Mouse (Mus musculus) hindbrain, embryonic 11.5 days (tissue): ENCODE measurements around the gene Clec16a. TPM values are rescaled to one million over a fixed set of nuclear protein-coding genes. Genes with fewer than 3 reads are reported as not detected.

Experiments
- ATAC-seq: fragments of 200-750 bp; cut with Nextera tagmentation; 2 replicates; pipeline ENCODE4 v1.8.0; 2017; ENCODE audit warnings: mild to moderate bottlenecking, moderate TSS enrichment, moderate library complexity; ENCODE audit not compliant: low FRiP score
- DNase-seq: peaks from one replicate; pipeline ENCODE4 v3.0.0-alpha.2; 2015; ENCODE audit warnings: low spot score
- H3K27ac ChIP-seq: fragments of 300-500 bp; sonication (generic); 2 replicates; pipeline ENCODE4 v1.5.1; 2014; ENCODE audit warnings: mild to moderate bottlenecking, low read depth, low read length
- H3K27me3 ChIP-seq: fragments of 300-500 bp; sonication (generic); 2 replicates; pipeline ENCODE4 v1.6.1; 2014; ENCODE audit warnings: mild to moderate bottlenecking, low read length, moderate library complexity, mixed read lengths; ENCODE audit not compliant: control insufficient read depth, insufficient read depth
- H3K36me3 ChIP-seq: fragments of 300-500 bp; sonication (generic); 2 replicates; pipeline ENCODE4 v1.6.1; 2014; ENCODE audit warnings: mild to moderate bottlenecking, low read length, moderate library complexity, mixed read lengths; ENCODE audit not compliant: control insufficient read depth, insufficient read depth
- H3K4me1 ChIP-seq: fragments of 300-500 bp; sonication (generic); replicated peaks from 2 replicates; pipeline ENCODE4 v1.6.1; 2014; ENCODE audit warnings: low read length, mixed read lengths; ENCODE audit not compliant: control insufficient read depth, insufficient read depth
- H3K4me2 ChIP-seq: fragments of 300-500 bp; sonication (generic); replicated peaks from 2 replicates; pipeline ENCODE4 v1.6.1; 2014; ENCODE audit warnings: mild to moderate bottlenecking, low read depth, low read length
- H3K4me3 ChIP-seq: fragments of 300-500 bp; sonication (generic); 2 replicates; pipeline ENCODE4 v1.5.1; 2014; ENCODE audit warnings: low read depth, low read length
- H3K9ac ChIP-seq: fragments of 300-500 bp; sonication (generic); 2 replicates; pipeline ENCODE4 v1.6.1; 2014; ENCODE audit warnings: low read depth, low read length
- H3K9me3 ChIP-seq: fragments of 300-500 bp; sonication (generic); 2 replicates; pipeline ENCODE4 v1.6.1; 2016; ENCODE audit warnings: low read length; ENCODE audit not compliant: control insufficient read depth
- WGBS: fragments of 180-500 bp; shearing (Covaris S2); extraction: QIAGEN DNeasy Blood & Tissue Kit; methylation state at CpG from one replicate; pipeline ENCODE4 v1.1.7; 2014; 5-methylcytosine and 5-hydroxymethylcytosine counted together
- polyA plus RNA-seq: library from polyadenylated mRNA; unstranded; fragments of >200 nt; fragmentation: Nextera tagmentation; extraction: Ambion mirVana; gene quantifications from 2 replicates; pipeline ENCODE4 v1.2.1, GENCODE M21; 2014

Clec16a gene
- polyA plus RNA-seq, 1 experiment from 2014 or later: 55.7 TPM

- Histone ChIP-seq H3K27me3 (no peaks in the 10 kb centered on the region), H3K4me3 (no peak overlapping the region), H3K9me3 (no peaks in the 10 kb centered on the region), H3K9ac (no peak overlapping the region), H3K4me2 (no peak overlapping the region), H3K4me1 (no peaks in the 10 kb centered on the region), H3K36me3 (no peaks in the 10 kb centered on the region), H3K27ac (no peak overlapping the region)
- no peak for ATAC-seq
- no peak for DNase-seq
- WGBS: 74% methylated on average over 3 of the region's 3 CpGs
These were observed 110.8 kb downstream of the Clec16a start for GRCm38 (mm10) chr16:10655926-10656325.

GRCm38 (mm10) chr16:10656461-10656860 lies 111.3 kb downstream of the Clec16a start:
- no peaks in the 10 kb centered on the region for H3K27me3 ChIP-seq
- no peak overlapping the region for H3K4me3 ChIP-seq
- no peaks in the 10 kb centered on the region for H3K36me3 ChIP-seq
- H3K27ac ChIP-seq: no peak overlapping the region
- WGBS: 47% methylated on average over 2 of the region's 2 CpGs
- no peak overlapping the region for H3K4me2 ChIP-seq
- no peaks in the 10 kb centered on the region for H3K4me1 ChIP-seq
- no peak overlapping the region for H3K9ac ChIP-seq
- no peak for ATAC-seq
- DNase-seq: no peak
- H3K9me3 ChIP-seq: no peaks in the 10 kb centered on the region

DNA sequence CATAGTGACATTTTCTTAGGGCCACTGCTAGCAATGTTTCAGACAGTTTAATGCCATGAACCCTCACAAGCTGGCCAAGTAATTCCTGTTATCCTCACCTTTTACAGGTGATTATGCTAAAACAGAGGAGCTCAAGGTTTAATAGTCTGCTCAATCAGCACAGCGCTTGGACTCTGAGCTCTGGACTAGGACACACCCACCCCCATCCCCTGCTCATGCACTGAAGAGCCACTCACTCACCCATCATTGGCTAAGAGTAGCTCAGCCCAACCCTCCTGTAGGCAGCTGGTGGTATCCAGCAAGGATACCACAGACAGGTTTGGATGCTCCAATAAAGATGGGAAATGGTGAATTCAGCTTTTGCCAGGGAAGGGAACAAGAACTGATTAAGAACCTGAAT lies 111.8 kb downstream of the Clec16a start:
- H3K4me2 ChIP-seq: no peak overlapping the region
- no peaks in the 10 kb centered on the region for H3K9me3 ChIP-seq
- no peak overlapping the region for H3K27ac ChIP-seq
- no peaks in the 10 kb centered on the region for H3K27me3 ChIP-seq
- 71% methylated on average over 1 of the region's 1 CpGs for WGBS
- no peaks in the 10 kb centered on the region for H3K36me3 ChIP-seq
- ATAC-seq (no peak), DNase-seq (no peak)
- H3K9ac ChIP-seq: no peak overlapping the region
- no peak overlapping the region for H3K4me3 ChIP-seq
- no peaks in the 10 kb centered on the region for H3K4me1 ChIP-seq

GRCm38 (mm10) chr16:10659211-10659610 lies 114.1 kb downstream of the Clec16a start:
- no peak overlapping the region for H3K9ac ChIP-seq
- ATAC-seq: no peak
- H3K4me2 ChIP-seq: no peak overlapping the region
- DNase-seq: no peak
- no peaks in the 10 kb centered on the region for H3K27me3 ChIP-seq
- H3K36me3 ChIP-seq: no peaks in the 10 kb centered on the region
- no peaks in the 10 kb centered on the region for H3K9me3 ChIP-seq
- WGBS: 90% methylated on average over 2 of the region's 2 CpGs
- no peaks in the 10 kb centered on the region for H3K4me1 ChIP-seq
- no peak overlapping the region for H3K27ac ChIP-seq
- no peak overlapping the region for H3K4me3 ChIP-seq

GRCm38 (mm10) chr16:10660526-10660925 lies 115.4 kb downstream of the Clec16a start:
- H3K27ac ChIP-seq: no peak overlapping the region
- ATAC-seq (no peak), DNase-seq (no peak)
- no peak overlapping the region for H3K4me3 ChIP-seq
- no peak overlapping the region for H3K9ac ChIP-seq
- H3K9me3 ChIP-seq: no peaks in the 10 kb centered on the region
- no peaks in the 10 kb centered on the region for H3K36me3 ChIP-seq
- no peaks in the 10 kb centered on the region for H3K27me3 ChIP-seq
- no peaks in the 10 kb centered on the region for H3K4me1 ChIP-seq
- H3K4me2 ChIP-seq: no peak overlapping the region

DNA sequence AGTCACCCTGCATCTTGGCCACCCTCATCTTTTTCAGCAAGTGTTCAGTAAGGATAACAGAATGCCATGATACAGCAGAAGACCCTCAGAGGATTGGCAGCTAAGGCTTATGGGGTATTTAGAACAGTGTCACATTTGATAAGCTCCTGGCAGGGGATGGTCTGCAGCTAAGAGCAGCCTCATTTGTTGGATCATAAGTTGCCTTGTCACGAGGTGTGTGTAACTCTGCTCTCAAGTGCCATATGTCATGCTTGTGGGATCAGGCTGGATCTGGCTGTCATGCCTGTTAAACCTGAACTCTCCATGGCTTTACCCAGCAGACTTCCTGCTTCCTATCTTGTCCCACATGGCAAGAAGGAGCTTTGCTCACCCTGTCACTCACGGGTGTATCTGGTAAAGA lies 116.2 kb downstream of the Clec16a start:
- H3K9ac ChIP-seq: no peak overlapping the region
- ATAC-seq: no peak
- H3K4me3 ChIP-seq: no peak overlapping the region
- H3K4me2 ChIP-seq: no peak overlapping the region
- no peaks in the 10 kb centered on the region for H3K36me3 ChIP-seq
- H3K9me3 ChIP-seq: no peaks in the 10 kb centered on the region
- no peaks in the 10 kb centered on the region for H3K4me1 ChIP-seq
- H3K27me3 ChIP-seq: no peaks in the 10 kb centered on the region
- 63% methylated on average over 2 of the region's 2 CpGs for WGBS
- no peak overlapping the region for H3K27ac ChIP-seq
- DNase-seq: no peak

DNA sequence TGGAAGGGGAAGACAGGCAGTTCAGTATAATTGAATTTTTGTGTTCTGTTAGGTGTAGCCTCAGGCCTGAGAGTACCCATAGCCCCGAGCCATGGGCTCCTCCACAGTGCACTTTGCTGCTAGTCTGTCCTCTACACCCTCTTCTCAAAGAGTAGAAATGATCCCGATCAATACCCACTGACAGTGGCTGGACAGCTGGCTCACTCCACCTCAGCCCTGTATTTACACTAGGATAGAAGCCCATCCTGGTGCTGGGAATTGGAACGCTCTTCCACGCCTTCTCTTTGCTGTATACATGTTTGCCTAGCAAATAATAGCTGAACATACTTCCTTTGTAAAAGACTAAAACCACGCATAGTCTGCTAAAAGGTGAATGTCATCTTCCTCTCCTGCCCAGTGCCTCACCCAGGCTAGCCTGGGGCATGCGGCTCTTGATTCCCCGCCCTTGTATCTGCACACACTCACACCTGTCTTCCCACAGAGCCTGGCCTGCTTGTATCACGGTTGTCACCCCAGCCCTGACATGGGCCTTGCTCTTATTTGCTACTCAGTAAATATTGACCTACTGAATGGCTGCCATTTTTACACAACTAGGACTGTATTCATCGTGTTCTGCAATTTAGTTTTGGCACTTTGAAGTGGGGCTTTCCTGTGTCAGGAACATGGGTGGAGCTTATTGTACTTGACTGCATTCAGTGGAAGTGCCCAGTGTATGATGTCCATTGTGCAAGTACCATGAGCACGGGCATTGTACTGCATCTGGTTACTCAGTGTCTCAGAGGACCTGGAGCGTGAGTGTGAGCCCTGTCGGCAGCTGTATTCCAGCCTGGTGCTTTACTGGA lies 119.0 kb downstream of the Clec16a start:
- no peaks in the 10 kb centered on the region for H3K36me3 ChIP-seq
- H3K4me2 ChIP-seq: no peak overlapping the region
- no peaks in the 10 kb centered on the region for H3K27me3 ChIP-seq
- no peaks in the 10 kb centered on the region for H3K9me3 ChIP-seq
- no peak overlapping the region for H3K9ac ChIP-seq
- DNase-seq: no peak
- no peak for ATAC-seq
- no peaks in the 10 kb centered on the region for H3K4me1 ChIP-seq
- no peak overlapping the region for H3K27ac ChIP-seq
- WGBS: 83% methylated on average over 12 of the region's 12 CpGs
- H3K4me3 ChIP-seq: no peak overlapping the region

- H3K4me1 ChIP-seq: no peaks in the 10 kb centered on the region
- ATAC-seq (no peak), DNase-seq (no peak)
- 62% methylated on average over 12 of the region's 12 CpGs for WGBS
- no peak overlapping the region for H3K9ac ChIP-seq
- no peaks in the 10 kb centered on the region for H3K9me3 ChIP-seq
- no peaks in the 10 kb centered on the region for H3K36me3 ChIP-seq
- H3K4me3 ChIP-seq: no peak overlapping the region
- no peaks in the 10 kb centered on the region for H3K27me3 ChIP-seq
- H3K27ac ChIP-seq: no peak overlapping the region
- no peak overlapping the region for H3K4me2 ChIP-seq
These were observed 120.1 kb downstream of the Clec16a start for GRCm38 (mm10) chr16:10664921-10665894.
